Mouse (Mus musculus) heart, embryonic 15.5 days (tissue): ENCODE measurements around the gene 1700025G04Rik. TPM values are rescaled to one million over a fixed set of nuclear protein-coding genes. Genes with fewer than 3 reads are reported as not detected.
A peak's percentile ranks its signal among the peaks of the same experiment; 100 is the strongest.

ENCODE experiments used
- ATAC-seq: fragments of 200-750 bp; cut with Nextera tagmentation; replicated peaks from 2 replicates; pipeline ENCODE4 v1.8.0; 2017; ENCODE audit warnings: low read depth, moderate TSS enrichment; ENCODE audit not compliant: insufficient number of reproducible peaks, insufficient read depth, low FRiP score
- H3K27ac ChIP-seq: fragments of 300-500 bp; sonication (generic); 2 replicates; pipeline ENCODE4 v1.5.1; 2015; ENCODE audit warnings: mild to moderate bottlenecking, inconsistent platforms
- H3K27me3 ChIP-seq: fragments of 300-500 bp; sonication (generic); 2 replicates; pipeline ENCODE4 v1.6.1; 2015; ENCODE audit warnings: inconsistent platforms
- H3K36me3 ChIP-seq: fragments of 300-500 bp; sonication (generic); 2 replicates; pipeline ENCODE4 v1.6.1; 2015; ENCODE audit warnings: mild to moderate bottlenecking, inconsistent platforms
- H3K4me1 ChIP-seq: fragments of 300-500 bp; sonication (generic); replicated peaks from 2 replicates; pipeline ENCODE4 v1.6.1; 2015; ENCODE audit warnings: inconsistent platforms
- H3K4me2 ChIP-seq: fragments of 300-500 bp; sonication (generic); 2 replicates; pipeline ENCODE4 v1.6.1; 2015; ENCODE audit warnings: inconsistent platforms, mild to moderate bottlenecking, moderate library complexity
- H3K4me3 ChIP-seq: fragments of 300-500 bp; sonication (generic); 2 replicates; pipeline ENCODE4 v1.5.1; 2015; ENCODE audit warnings: mild to moderate bottlenecking, inconsistent platforms
- H3K9ac ChIP-seq: fragments of 300-500 bp; sonication (generic); 2 replicates; pipeline ENCODE4 v1.6.1; 2015; ENCODE audit warnings: mild to moderate bottlenecking, inconsistent platforms
- H3K9me3 ChIP-seq: fragments of 300-500 bp; sonication (generic); replicated peaks from 2 replicates; pipeline ENCODE4 v1.6.1; 2016; ENCODE audit warnings: inconsistent platforms
- WGBS: fragments of 180-500 bp; shearing (Covaris S2); methylation state at CpG from one replicate; pipeline ENCODE4 v1.1.7; 2015; ENCODE audit warnings: mixed read lengths; 5-methylcytosine and 5-hydroxymethylcytosine counted together
- polyA plus RNA-seq: library from polyadenylated mRNA; unstranded; fragments of >200 nt; fragmentation: Nextera tagmentation; extraction: Ambion mirVana; gene quantifications from 2 replicates; pipeline ENCODE4 v1.2.1, GENCODE M21; 2015

The 1700025G04Rik gene
- polyA plus RNA-seq, 1 experiment from 2014 or later = 26.7 TPM

DNA sequence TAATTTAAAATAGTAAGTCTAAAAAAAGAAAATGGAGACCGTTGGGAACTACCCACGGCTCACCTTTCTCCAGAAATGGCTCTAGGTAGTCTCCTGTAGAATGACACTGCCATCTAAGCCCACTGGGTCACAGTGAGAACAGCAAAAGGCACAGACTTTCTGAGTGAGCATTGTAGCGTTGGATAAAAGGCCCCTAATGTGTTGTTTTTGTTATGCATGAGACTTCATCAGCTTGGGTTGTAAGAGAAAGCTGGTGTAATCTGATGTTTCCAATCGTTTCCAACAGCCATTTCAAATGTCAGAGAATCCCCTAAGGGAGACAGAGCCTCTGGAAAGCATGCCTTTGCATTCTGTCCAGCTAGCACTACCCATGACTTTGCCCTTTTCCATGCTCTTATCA lies 19.5 kb downstream of the 1700025G04Rik start:
- Histone ChIP-seq H3K4me1 (peaks cover 10% of the 10 kb centered on the region), H3K27me3 (no peaks in the 10 kb centered on the region), H3K9ac (no peak overlapping the region), H3K4me3 (no peak overlapping the region), H3K4me2 (no peak overlapping the region), H3K9me3 (no peaks in the 10 kb centered on the region), H3K36me3 (no peaks in the 10 kb centered on the region), H3K27ac (no peak overlapping the region)
- ATAC-seq = no peak
- WGBS = 61% methylated on average over 4 of the region's 4 CpGs

DNA sequence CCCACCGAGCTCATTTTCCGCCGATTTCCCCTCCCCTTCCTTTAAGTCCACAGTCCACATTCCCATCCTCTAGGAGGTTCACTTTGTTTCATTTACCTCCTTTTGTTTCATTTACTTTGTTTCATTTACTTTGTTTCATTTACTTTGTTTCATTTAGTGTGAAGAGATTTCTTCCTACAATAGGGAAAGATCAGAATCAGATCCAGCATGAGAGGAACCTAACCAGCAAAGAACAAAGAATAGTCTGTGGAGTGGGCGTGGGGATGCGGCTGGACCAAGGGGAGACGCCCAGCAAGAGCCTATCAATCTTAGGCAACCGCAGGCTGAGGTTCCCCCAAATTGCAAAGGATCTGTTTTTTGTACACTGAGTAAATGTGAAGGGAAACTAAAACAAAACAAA lies 20.2 kb downstream of the 1700025G04Rik start:
- no peak for ATAC-seq
- Histone ChIP-seq H3K4me1 (peaks cover 10% of the 10 kb centered on the region), H3K4me3 (no peak overlapping the region), H3K36me3 (no peaks in the 10 kb centered on the region), H3K9me3 (no peaks in the 10 kb centered on the region), H3K27me3 (no peaks in the 10 kb centered on the region), H3K9ac (no peak overlapping the region), H3K27ac (no peak overlapping the region), H3K4me2 (no peak overlapping the region)
- WGBS = 92% methylated on average over 7 of the region's 7 CpGs

DNA sequence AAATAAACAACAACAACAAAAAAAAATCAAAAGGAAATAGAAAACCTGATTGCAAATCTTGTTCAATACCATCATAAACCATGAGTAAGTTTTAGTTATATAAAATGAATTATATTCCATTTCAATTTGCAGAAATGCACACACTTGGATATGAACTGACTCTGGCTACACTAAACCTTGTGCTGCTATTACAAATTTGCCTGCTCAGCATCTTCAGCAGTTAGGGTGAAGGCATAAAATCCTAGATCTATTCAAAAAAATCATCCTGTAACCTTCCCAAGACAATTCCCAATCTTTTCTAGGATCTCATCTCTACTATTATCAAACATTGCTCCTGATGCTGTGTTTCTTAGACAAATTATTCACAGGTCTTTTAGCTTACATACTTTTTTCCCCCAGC lies 22.0 kb downstream of the 1700025G04Rik start:
- Histone ChIP-seq H3K27me3 (no peaks in the 10 kb centered on the region), H3K4me2 (no peak overlapping the region), H3K9ac (no peak overlapping the region), H3K4me1 (peaks cover 12% of the 10 kb centered on the region), H3K27ac (no peak overlapping the region), H3K36me3 (no peaks in the 10 kb centered on the region), H3K9me3 (no peaks in the 10 kb centered on the region), H3K4me3 (no peak overlapping the region)
- ATAC-seq = no peak

DNA sequence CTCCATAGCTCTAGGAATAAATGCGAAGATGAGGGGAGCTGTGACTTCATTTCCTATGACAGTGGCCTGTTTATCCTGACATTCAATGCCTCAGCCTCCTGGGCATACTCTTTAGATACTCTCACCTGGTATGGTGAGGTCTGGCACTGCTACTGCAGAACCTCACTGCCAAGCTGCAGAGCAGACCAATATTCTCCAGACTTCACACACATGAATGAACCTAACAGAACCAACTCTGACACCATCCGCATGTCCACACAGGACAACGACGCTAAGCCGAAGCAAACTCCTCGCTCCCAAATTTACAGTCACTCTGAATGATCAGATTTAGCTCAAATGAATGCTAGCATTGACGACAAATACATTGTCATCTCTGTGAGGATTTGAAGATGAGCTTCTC lies 24.4 kb downstream of the 1700025G04Rik start:
- Histone ChIP-seq H3K4me1 (peaks cover 12% of the 10 kb centered on the region), H3K9me3 (no peaks in the 10 kb centered on the region), H3K9ac (no peak overlapping the region), H3K27me3 (no peaks in the 10 kb centered on the region), H3K36me3 (no peaks in the 10 kb centered on the region), H3K4me2 (no peak overlapping the region), H3K4me3 (no peak overlapping the region), H3K27ac (no peak overlapping the region)
- no peak for ATAC-seq
- 97% methylated on average over 7 of the region's 7 CpGs for WGBS

DNA sequence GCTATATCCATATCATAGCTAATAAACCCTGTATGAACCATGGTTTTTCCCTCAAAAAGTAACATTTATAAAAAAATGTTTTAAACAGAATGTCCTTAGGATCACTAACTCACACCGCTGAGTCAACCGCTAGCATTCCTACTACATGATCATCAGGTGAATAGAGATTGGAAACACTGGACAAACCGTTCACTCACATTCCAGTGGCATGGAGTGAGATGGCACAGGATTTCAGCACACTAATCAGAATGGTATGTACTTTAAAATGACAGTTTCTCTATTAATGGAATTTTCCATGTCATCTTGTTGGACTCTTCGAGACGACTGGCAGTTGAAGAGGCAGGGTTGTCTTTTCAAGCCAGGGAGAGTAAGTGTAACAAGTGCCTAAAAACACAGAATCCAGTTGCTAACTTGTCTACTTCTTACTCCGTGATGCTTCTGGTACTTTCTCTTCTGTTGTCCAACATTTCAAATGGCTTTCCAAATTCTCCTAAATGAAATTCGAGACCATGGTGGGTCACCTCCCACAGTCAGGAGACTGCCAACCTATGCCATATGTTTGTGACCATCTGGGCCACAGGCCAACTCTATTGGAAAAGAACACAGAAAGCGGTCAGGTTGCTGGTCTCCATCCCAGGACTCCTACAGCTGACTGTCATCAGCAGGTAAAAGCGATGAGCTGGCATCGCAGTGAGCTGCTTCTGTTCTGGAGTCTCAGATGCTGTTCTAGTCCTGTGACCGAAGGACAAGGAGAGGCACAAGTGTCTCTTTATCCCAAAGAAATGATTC lies 26.4 kb downstream of the 1700025G04Rik start:
- no peaks in the 10 kb centered on the region for H3K36me3 ChIP-seq
- 74% methylated on average over 11 of the region's 11 CpGs for WGBS
- H3K9me3 ChIP-seq = no peaks in the 10 kb centered on the region
- ATAC-seq = no peak
- no peak overlapping the region for H3K27ac ChIP-seq
- H3K4me2 ChIP-seq = no peak overlapping the region
- H3K9ac ChIP-seq = no peak overlapping the region
- H3K4me1 ChIP-seq = peaks cover 7% of the 10 kb centered on the region; the same call in 1 of the 2 replicates
- no peaks in the 10 kb centered on the region for H3K27me3 ChIP-seq
- no peak overlapping the region for H3K4me3 ChIP-seq

DNA sequence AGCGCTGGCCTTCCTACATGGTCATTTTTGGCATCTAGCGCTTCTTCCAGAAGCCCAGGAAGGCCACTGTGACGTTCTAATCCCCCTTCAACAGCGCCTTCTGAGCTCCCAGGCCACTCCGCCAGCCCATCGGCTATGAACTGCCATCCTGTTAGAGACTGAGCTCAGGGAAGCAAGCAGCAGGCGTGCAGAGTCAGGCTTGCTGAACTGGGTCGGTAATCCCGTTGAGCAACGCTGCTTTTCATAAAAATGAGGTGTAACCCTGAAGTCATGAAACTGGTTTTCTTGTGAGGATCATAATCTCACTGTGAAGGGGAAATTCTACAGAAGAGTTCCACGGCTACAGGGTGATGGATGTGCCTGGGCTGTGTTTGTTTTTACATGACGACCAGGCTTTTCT lies 28.2 kb downstream of the 1700025G04Rik start:
- 80% methylated on average over 12 of the region's 12 CpGs for WGBS
- Histone ChIP-seq H3K27ac (no peak overlapping the region), H3K9ac (no peak overlapping the region), H3K4me1 (peaks cover 7% of the 10 kb centered on the region; the same call in 1 of the 2 replicates), H3K27me3 (no peaks in the 10 kb centered on the region), H3K9me3 (no peaks in the 10 kb centered on the region), H3K4me2 (no peak overlapping the region), H3K4me3 (no peak overlapping the region), H3K36me3 (no peaks in the 10 kb centered on the region)
- ATAC-seq = no peak

DNA sequence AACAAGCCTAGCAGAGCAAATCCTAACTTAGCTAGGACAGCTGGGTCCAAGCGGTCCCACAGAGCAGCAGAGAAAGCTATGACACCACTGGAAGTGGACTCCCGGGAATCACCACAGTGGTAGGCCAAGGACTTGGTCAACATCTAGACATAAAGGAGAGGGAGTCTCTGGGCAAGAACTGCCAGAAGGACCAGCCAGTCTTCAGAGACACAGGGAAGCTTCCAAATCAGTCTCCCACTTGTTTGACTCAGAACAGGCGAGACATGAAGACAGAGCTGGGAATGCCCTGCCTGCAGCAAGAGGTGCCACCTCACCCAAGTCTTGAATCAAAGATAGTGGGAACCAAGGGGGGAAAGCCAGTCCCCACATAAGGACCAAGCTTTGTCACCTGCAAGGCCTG lies 29.7 kb downstream of the 1700025G04Rik start:
- Histone ChIP-seq H3K27me3 (no peaks in the 10 kb centered on the region), H3K4me3 (no peak overlapping the region), H3K9ac (no peak overlapping the region), H3K27ac (no peak overlapping the region), H3K36me3 (no peaks in the 10 kb centered on the region), H3K4me1 (peaks cover 7% of the 10 kb centered on the region; the same call in 1 of the 2 replicates), H3K9me3 (no peaks in the 10 kb centered on the region), H3K4me2 (no peak overlapping the region)
- no peak for ATAC-seq
- WGBS = 81% methylated on average over 3 of the region's 3 CpGs

DNA sequence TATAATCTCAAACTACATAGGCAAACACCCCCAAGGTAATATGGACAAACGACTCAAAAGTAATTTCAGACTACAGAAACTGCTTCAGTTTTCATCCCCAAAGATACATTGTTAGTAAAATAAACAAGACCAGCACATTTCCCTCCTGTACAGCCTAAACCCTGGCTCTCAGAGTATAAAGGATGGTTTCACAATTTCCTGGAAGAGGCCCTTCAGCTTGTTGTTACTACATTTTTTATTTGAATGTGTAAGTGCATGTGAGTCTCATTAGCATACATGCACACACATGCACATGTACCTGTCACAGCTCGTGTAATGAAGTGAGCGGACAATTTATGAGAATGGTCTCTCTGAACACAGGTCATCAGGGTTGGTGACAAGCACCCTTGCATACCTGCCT lies 31.1 kb downstream of the 1700025G04Rik start:
- Histone ChIP-seq H3K4me1 (peaks cover 7% of the 10 kb centered on the region), H3K27ac (no peak overlapping the region), H3K36me3 (no peaks in the 10 kb centered on the region), H3K27me3 (no peaks in the 10 kb centered on the region), H3K9me3 (no peaks in the 10 kb centered on the region), H3K4me3 (no peak overlapping the region), H3K4me2 (no peak overlapping the region), H3K9ac (no peak overlapping the region)
- ATAC-seq = no peak
- WGBS = 85% methylated on average over 3 of the region's 3 CpGs

DNA sequence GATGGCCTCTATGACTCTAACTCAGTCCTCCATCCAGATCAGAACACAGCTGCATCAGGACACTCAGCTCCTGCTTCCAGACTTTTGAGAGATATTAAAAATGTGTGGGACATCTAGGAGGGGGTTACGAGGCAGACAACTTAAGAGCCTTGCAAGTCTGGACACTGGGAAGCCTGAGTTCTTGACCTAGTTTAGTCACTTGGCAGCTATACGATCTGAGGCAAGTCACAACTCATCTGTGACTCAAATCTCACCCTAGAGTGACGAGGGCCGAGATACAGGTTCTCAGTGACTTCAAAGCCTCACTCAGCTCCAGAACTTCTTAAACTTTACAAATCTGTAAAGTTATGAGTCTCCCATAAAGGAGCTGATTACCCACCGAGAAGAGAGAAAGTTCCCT lies 36.8 kb downstream of the 1700025G04Rik start:
- Histone ChIP-seq H3K9me3 (no peaks in the 10 kb centered on the region), H3K4me3 (no peak overlapping the region), H3K27me3 (no peaks in the 10 kb centered on the region), H3K27ac (no peak overlapping the region), H3K4me2 (no peak overlapping the region), H3K36me3 (no peaks in the 10 kb centered on the region), H3K9ac (no peak overlapping the region), H3K4me1 (peaks cover 39% of the 10 kb centered on the region)
- 72% methylated on average over 5 of the region's 5 CpGs for WGBS
- ATAC-seq = no peak

DNA sequence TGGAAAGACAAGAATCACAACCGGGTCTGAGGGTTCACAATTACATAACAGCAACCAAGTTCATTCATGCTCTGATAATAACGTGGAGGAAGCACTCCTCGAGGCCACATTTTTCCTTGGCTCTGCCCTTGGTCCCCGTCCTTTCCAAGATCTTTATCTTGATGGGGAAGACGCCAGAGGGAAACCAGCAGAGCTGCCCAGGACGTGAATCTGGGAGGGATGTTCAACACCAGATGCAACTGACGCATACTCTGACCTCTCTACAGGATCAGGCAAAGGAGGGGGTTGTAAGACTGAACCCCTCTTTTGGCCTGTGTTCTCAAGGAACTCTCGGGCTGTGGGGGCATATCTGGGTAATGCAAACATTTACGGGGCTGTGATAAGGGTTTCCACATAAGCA lies 38.1 kb downstream of the 1700025G04Rik start:
- H3K4me2 ChIP-seq = no peak overlapping the region
- H3K9me3 ChIP-seq = no peaks in the 10 kb centered on the region
- WGBS = 37% methylated on average over 9 of the region's 9 CpGs
- H3K27ac ChIP-seq = no peak overlapping the region
- H3K9ac ChIP-seq = 0 out of 2 replicates have a peak overlapping the region, but pooled peaks have one; percentile 3
- H3K4me1 ChIP-seq = peaks cover 39% of the 10 kb centered on the region
- no peak overlapping the region for H3K4me3 ChIP-seq
- no peak for ATAC-seq
- H3K27me3 ChIP-seq = no peaks in the 10 kb centered on the region
- H3K36me3 ChIP-seq = no peaks in the 10 kb centered on the region

DNA sequence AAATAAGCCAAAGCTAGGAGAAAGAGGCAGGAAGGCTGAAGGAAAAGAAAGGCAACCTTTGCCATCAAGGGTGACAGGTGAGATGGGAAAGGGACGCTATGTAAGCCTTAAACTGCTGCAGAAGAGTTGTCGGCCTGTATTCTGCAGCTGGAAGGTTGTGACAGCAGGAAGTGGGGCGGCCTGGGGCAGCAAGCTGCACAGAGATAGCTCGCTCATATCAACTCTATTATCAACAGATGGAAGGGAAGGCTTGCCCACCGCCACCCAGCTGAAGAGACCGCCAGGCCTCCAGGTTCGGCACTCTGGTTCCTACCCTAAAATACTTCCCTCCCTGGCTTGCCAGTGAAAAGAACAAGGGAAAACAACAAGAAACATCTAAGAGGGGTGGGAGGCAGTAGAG lies 39.9 kb downstream of the 1700025G04Rik start:
- H3K9me3 ChIP-seq = no peaks in the 10 kb centered on the region
- no peak overlapping the region for H3K9ac ChIP-seq
- H3K4me3 ChIP-seq = no peak overlapping the region
- H3K36me3 ChIP-seq = no peaks in the 10 kb centered on the region
- peaks cover 39% of the 10 kb centered on the region for H3K4me1 ChIP-seq
- no peak overlapping the region for H3K27ac ChIP-seq
- H3K27me3 ChIP-seq = no peaks in the 10 kb centered on the region
- no peak for ATAC-seq
- H3K4me2 ChIP-seq = no peak overlapping the region
- WGBS = 47% methylated on average over 7 of the region's 7 CpGs

DNA sequence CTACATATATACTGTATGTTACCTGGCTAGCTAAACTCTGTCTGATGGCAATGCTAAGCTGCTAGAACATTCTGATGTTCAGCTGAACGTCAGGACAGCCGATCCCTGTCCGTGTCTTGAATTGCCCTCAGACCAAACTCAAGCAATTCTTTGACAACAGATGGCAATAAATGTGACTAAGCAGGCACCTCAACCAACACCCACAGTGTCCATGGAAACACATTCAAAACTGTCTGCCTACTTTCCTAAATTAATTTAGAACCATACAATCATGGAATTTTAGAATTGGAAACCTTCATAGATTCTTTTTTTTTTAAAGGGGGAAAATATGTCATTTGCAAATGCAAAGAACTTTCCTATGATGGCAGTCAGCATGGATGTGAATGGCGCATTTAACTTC lies 41.6 kb downstream of the 1700025G04Rik start:
- no peaks in the 10 kb centered on the region for H3K9me3 ChIP-seq
- 88% methylated on average over 4 of the region's 4 CpGs for WGBS
- no peak overlapping the region for H3K4me3 ChIP-seq
- no peak for ATAC-seq
- H3K4me2 ChIP-seq = no peak overlapping the region
- H3K27ac ChIP-seq = no peak overlapping the region
- no peaks in the 10 kb centered on the region for H3K36me3 ChIP-seq
- H3K9ac ChIP-seq = no peak overlapping the region
- H3K4me1 ChIP-seq = peaks cover 35% of the 10 kb centered on the region
- no peaks in the 10 kb centered on the region for H3K27me3 ChIP-seq
